Mouse (Mus musculus) embryonic facial prominence, embryonic 11.5 days (tissue): Measurements from ENCODE around the gene Slc13a3. TPM values are rescaled to one million over a fixed set of nuclear protein-coding genes. Genes with fewer than 3 reads are reported as not detected.
A peak's percentile ranks its signal among the peaks of the same experiment; 100 is the strongest.

Source experiments
- ATAC-seq: fragments of 200-750 bp; cut with Nextera tagmentation; replicated peaks from 2 replicates; pipeline ENCODE4 v1.8.0; 2017; ENCODE audit warnings: low read depth; ENCODE audit not compliant: insufficient number of reproducible peaks, low FRiP score, low TSS enrichment
- DNase-seq: peaks from one replicate; pipeline ENCODE4 v3.0.0-alpha.2; 2015; ENCODE audit warnings: low spot score
- H3K27ac ChIP-seq: fragments of 300-500 bp; sonication (generic); replicated peaks from 2 replicates; pipeline ENCODE4 v1.5.1; 2014; ENCODE audit warnings: mild to moderate bottlenecking, low read depth, low read length, control low read depth
- H3K27me3 ChIP-seq: fragments of 300-500 bp; sonication (generic); 2 replicates; pipeline ENCODE4 v1.6.1; 2014; ENCODE audit warnings: mild to moderate bottlenecking, low read length, moderate library complexity, mixed read lengths; ENCODE audit not compliant: control insufficient read depth, insufficient read depth
- H3K36me3 ChIP-seq: fragments of 300-500 bp; sonication (generic); replicated peaks from 2 replicates; pipeline ENCODE4 v1.6.1; 2014; ENCODE audit warnings: low read depth, mild to moderate bottlenecking, low read length, moderate library complexity, mixed read lengths; ENCODE audit not compliant: control insufficient read depth, insufficient read depth
- H3K4me1 ChIP-seq: fragments of 300-500 bp; sonication (generic); 2 replicates; pipeline ENCODE4 v1.6.1; 2014; ENCODE audit warnings: low read length, mixed read lengths; ENCODE audit not compliant: control insufficient read depth, insufficient read depth
- H3K4me2 ChIP-seq: fragments of 300-500 bp; sonication (generic); 2 replicates; pipeline ENCODE4 v1.6.1; 2014; ENCODE audit warnings: low read depth, mild to moderate bottlenecking, control low read depth, low read length, moderate library complexity
- H3K4me3 ChIP-seq: fragments of 300-500 bp; sonication (generic); 2 replicates; pipeline ENCODE4 v1.5.1; 2014; ENCODE audit warnings: low read depth, low read length, control low read depth
- H3K9ac ChIP-seq: fragments of 300-500 bp; sonication (generic); replicated peaks from 2 replicates; pipeline ENCODE4 v1.6.1; 2014; ENCODE audit warnings: mild to moderate bottlenecking, control low read depth, low read length
- H3K9me3 ChIP-seq: fragments of 300-500 bp; sonication (generic); replicated peaks from 2 replicates; pipeline ENCODE4 v1.6.1; 2016; ENCODE audit warnings: mild to moderate bottlenecking, low read length, inconsistent platforms, mixed read lengths; ENCODE audit not compliant: control insufficient read depth
- WGBS: fragments of 180-500 bp; shearing (Covaris S2); extraction: QIAGEN DNeasy Blood & Tissue Kit; methylation state at CpG from one replicate; pipeline ENCODE4 v1.1.7; 2014; 5-methylcytosine and 5-hydroxymethylcytosine counted together
- polyA plus RNA-seq: library from polyadenylated mRNA; unstranded; fragments of >200 nt; fragmentation: Nextera tagmentation; extraction: Ambion mirVana; gene quantifications from 2 replicates; pipeline ENCODE4 v1.2.1, GENCODE M21; 2014

Gene Slc13a3
- polyA plus RNA-seq, 1 experiment from 2014 or later, result 0.27 TPM

DNA sequence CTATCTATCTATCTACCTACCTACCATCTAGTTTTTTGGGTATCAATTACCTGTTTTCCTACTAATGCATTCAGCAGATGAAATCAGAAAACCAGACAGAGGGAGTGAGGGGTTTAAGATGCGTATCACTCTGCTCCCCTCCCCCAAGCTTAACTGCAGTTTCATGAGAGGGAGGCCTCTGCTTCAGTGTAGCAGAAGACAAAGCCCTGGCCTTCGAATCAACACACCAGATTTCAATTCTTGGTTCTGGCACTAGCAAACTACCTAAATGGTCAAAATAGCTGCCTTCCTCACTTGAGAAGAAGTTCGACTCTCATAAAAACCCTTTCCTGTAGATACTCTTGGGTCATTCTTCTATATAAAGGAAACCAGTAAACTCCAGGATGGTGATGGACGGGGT lies 85.7 kb downstream of the Slc13a3 start:
- Histone ChIP-seq H3K9me3 (no peaks in the 10 kb centered on the region), H3K27me3 (no peaks in the 10 kb centered on the region), H3K4me2 (peak overlapping the region; percentile 68), H3K4me3 (peak overlapping the region; percentile 87), H3K27ac (peak overlapping the region; percentile 87; the same call in 1 of the 2 replicates), H3K36me3 (peaks cover 22% of the 10 kb centered on the region), H3K4me1 (peaks cover 3% of the 10 kb centered on the region; the same call in 1 of the 2 replicates), H3K9ac (peak overlapping the region; percentile 97)
- ATAC-seq (no peak), DNase-seq (peak; percentile 55)
- 7% methylated on average over 4 of the region's 4 CpGs for WGBS

DNA sequence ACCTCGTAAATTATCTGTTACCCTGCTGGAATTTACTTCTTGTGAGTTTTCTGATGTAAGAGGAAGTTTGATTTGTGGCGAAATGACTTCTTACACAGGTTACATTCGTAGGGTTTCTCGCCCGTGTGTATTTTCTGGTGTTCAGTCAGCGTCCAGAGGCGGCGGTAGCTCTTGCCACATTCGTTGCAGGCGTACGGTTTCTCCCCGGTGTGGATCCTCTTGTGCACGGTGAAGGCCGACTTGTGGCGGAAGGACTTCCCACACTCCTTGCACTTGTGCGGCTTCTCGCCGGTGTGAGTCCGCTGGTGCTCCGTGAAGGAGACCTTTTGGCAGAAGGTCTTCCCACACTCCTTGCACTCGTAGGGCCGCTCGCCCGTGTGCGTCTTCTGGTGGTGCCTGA lies 93.0 kb downstream of the Slc13a3 start:
- ATAC-seq (no peak), DNase-seq (no peak)
- WGBS, result 96% methylated on average over 25 of the region's 25 CpGs
- no peaks in the 10 kb centered on the region for H3K27me3 ChIP-seq
- no peak overlapping the region for H3K4me2 ChIP-seq
- no peak overlapping the region for H3K9ac ChIP-seq
- no peak overlapping the region for H3K27ac ChIP-seq
- peaks cover 44% of the 10 kb centered on the region for H3K36me3 ChIP-seq
- H3K4me3 ChIP-seq, result no peak overlapping the region
- peaks cover 6% of the 10 kb centered on the region; the same call in 1 of the 2 replicates for H3K9me3 ChIP-seq
- no peaks in the 10 kb centered on the region for H3K4me1 ChIP-seq

DNA sequence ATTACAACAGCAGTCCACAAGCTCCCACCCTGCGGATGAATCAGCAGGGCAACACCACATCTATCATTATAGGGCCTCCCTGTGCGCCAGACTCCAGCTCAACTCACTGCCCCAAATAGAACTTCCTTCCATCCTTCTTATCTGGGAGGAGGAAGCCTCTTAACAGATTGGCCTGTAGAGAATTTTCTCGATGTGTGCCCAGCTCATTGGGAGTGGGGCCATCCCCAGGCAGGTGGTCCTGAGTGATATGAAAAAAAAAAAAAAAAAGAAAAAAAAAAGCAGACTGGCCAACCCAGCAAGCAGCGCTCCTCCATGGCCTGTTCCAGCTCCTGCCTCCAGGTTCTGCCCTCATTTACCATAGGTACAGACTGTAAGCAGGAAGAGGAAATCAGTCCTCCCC lies 97.0 kb downstream of the Slc13a3 start:
- H3K4me3 ChIP-seq, result no peak overlapping the region
- DNase-seq, result no peak
- H3K36me3 ChIP-seq, result peaks cover 16% of the 10 kb centered on the region
- H3K27me3 ChIP-seq, result no peaks in the 10 kb centered on the region
- no peak for ATAC-seq
- no peak overlapping the region for H3K4me2 ChIP-seq
- H3K9me3 ChIP-seq, result peaks cover 2% of the 10 kb centered on the region; the same call in 1 of the 2 replicates
- H3K9ac ChIP-seq, result no peak overlapping the region
- WGBS, result 83% methylated on average over 4 of the region's 4 CpGs
- H3K27ac ChIP-seq, result no peak overlapping the region
- no peaks in the 10 kb centered on the region for H3K4me1 ChIP-seq

DNA sequence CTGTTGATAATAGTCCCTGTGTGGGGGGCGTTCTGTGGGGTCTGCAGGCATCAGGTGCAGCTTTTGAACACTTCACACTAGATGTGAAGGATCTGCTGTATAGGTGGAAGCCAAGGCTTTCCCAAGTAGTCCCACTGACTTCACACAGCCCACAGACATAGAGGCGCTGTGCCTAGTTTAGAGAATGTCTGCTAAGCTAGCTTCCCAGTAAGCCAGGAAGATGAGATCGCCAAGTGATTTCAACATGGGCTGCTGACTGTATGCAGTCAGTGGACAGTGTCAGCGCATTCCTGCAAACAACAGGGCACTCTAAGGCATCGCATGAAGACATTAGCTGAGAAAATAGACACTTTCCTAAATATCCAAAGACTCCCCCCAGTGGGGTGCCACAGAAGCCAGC lies 97.6 kb downstream of the Slc13a3 start:
- H3K9ac ChIP-seq, result no peak overlapping the region
- no peaks in the 10 kb centered on the region for H3K9me3 ChIP-seq
- DNase-seq (no peak), ATAC-seq (no peak)
- H3K36me3 ChIP-seq, result peaks cover 11% of the 10 kb centered on the region
- 85% methylated on average over 5 of the region's 5 CpGs for WGBS
- H3K27me3 ChIP-seq, result no peaks in the 10 kb centered on the region
- no peak overlapping the region for H3K4me3 ChIP-seq
- no peaks in the 10 kb centered on the region for H3K4me1 ChIP-seq
- no peak overlapping the region for H3K4me2 ChIP-seq
- H3K27ac ChIP-seq, result no peak overlapping the region

DNA sequence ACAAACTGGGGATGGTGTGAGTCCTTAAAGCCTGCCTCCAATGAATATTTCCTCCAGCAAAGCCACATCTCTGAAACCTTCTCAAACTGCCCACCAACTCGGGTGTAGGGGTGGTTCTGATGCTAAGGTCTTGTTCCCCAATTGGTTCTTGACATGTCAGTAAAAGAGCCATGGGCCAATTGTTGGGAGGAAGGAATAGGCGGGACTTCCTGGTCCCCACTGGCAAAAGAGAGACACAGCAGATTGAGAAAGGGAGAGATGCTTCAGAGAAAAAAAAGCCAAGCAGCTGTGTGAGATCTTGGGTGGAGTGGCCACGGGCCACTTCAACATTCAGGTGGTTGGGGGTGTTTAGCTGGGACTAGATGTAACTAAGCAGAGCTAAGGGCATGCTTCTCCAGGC lies 102.0 kb downstream of the Slc13a3 start:
- Histone ChIP-seq H3K27ac (no peak overlapping the region), H3K4me3 (no peak overlapping the region), H3K9me3 (no peaks in the 10 kb centered on the region), H3K4me1 (no peaks in the 10 kb centered on the region; the same call in 1 of the 2 replicates), H3K9ac (no peak overlapping the region), H3K36me3 (no peaks in the 10 kb centered on the region; the same call in 1 of the 2 replicates), H3K27me3 (no peaks in the 10 kb centered on the region), H3K4me2 (no peak overlapping the region)
- 24% methylated on average over 3 of the region's 3 CpGs for WGBS
- ATAC-seq (no peak), DNase-seq (no peak)

DNA sequence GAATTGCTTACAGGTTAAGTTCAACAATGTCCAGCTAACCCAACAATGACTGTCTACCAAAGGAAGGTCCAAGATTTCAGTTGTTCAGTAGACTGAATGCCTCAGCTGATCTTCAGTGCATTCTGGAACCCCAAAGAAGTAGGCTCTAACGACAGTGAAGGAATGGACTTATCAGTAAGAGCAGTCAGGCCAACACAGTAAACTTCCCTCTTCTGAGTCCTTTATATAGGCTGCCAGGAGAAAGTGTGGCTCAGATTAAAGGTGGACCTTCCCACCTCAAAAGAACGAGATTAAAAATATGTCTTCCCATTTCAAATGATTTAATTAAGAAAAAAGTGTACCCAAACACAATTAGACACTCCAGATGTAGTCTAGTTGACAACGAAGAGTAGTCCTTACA lies 102.7 kb downstream of the Slc13a3 start:
- DNase-seq (no peak), ATAC-seq (no peak)
- Histone ChIP-seq H3K27me3 (no peaks in the 10 kb centered on the region), H3K36me3 (no peaks in the 10 kb centered on the region; the same call in 1 of the 2 replicates), H3K27ac (no peak overlapping the region), H3K9me3 (no peaks in the 10 kb centered on the region), H3K4me2 (no peak overlapping the region), H3K4me1 (no peaks in the 10 kb centered on the region; the same call in 1 of the 2 replicates), H3K9ac (no peak overlapping the region), H3K4me3 (no peak overlapping the region)
- WGBS, result 81% methylated on average over 3 of the region's 3 CpGs

DNA sequence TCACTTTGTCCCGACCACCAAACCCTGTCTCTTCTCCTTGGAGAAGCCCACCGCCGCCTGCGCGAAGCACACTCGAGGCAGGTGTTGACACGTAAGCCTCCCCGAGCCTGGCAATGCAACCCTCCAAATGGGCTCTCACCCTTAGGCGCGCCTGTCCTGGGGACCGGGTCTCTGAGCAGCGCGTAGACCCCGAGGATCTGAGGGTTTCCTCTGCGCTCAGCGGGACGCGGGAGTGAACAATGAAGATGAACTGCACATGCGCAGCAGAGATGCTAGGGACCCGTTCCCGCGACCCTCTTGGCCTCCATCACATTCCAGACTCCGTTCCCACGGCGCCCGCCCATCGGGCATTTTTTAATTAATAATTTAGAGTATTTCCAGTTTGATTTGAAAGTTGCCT lies 104.5 kb downstream of the Slc13a3 start, which contains the start of gene Zfp663:
Gene Zfp663, minus strand, starts transcription at position 234 of the 400 bp plus-strand sequence.
- H3K27ac ChIP-seq, result no peak within 1 kb of the TSS; the same call in 1 of the 2 replicates
- peak within 1 kb of the TSS; percentile 42 for H3K4me3 ChIP-seq
- ATAC-seq (peak; percentile 58; the same call in 1 of the 2 replicates), DNase-seq (peak; percentile 79)
- peak within 1 kb of the TSS; percentile 64 for H3K9ac ChIP-seq
- no peaks in the 10 kb centered on the region; the same call in 1 of the 2 replicates for H3K4me1 ChIP-seq
- 0 out of 2 replicates have a peak, but pooled peaks cover 2% of the 10 kb centered on the region for H3K27me3 ChIP-seq
- under 1% methylated on average over 27 of the region's 27 CpGs for WGBS
- no peaks in the 10 kb centered on the region for H3K36me3 ChIP-seq
- no peaks in the 10 kb centered on the region for H3K9me3 ChIP-seq
- peak within 1 kb of the TSS; percentile 82 for H3K4me2 ChIP-seq

DNA sequence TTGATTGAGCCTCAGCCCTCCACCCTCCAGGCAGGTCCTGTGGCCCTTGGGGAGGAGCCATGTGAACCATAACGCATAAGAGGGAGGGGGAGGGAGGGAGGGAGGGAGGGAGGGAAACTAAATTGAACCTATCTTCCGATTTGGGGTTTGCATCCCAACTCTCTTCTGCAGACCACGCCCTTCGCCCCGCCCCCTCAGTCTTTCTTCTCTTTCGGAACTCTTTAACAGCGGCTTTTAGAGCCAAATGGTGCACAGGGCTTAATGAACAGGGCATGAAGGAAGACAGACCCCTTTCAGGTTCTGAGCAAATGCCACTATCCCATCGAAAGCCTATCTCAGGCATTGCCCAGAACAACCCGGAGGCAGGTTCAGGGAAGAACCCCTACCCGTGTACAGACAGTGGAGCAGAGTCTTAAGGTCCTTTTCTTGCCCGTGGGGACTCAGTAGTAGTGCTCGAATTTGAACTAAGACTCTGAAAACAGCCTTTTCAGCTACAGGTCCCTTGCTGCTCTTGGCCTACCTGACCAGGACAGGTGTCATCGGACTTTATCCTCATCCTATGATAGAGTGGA lies 105.1 kb downstream of the Slc13a3 start:
- peak overlapping the region; percentile 42 for H3K4me3 ChIP-seq
- no peaks in the 10 kb centered on the region; the same call in 1 of the 2 replicates for H3K4me1 ChIP-seq
- no peaks in the 10 kb centered on the region for H3K9me3 ChIP-seq
- H3K27me3 ChIP-seq, result peaks cover 2% of the 10 kb centered on the region; the same call in 1 of the 2 replicates
- DNase-seq (peak; percentile 55), ATAC-seq (no peak)
- H3K4me2 ChIP-seq, result peak overlapping the region; percentile 82
- H3K36me3 ChIP-seq, result no peaks in the 10 kb centered on the region
- H3K27ac ChIP-seq, result no peak overlapping the region; the same call in 1 of the 2 replicates
- 3% methylated on average over 13 of the region's 13 CpGs for WGBS
- peak overlapping the region; percentile 64 for H3K9ac ChIP-seq
